Mouse (Mus musculus) spleen, postnatal 36 days (tissue): ENCODE measurements around the gene Dffb.
A peak's percentile ranks its signal among the peaks of the same experiment; 100 is the strongest.
"Not testable (repeated sequence)": the region's sequence is repeated elsewhere in the genome, so short reads cannot be mapped to it uniquely, and the experiment has no call there.

Experiments used
- DNase-seq, 2 experiments: peaks; one replicate each; pipeline ENCODE4 v3.0.0; 2022; ENCODE audit warnings: low spot score in 2 of 2, mixed read lengths in 1 of 2

The Dffb gene

GRCm38 (mm10) chr4:153966651-153967050, 8.3 kb downstream of the Dffb start:
- DNase-seq, result no peak

DNA sequence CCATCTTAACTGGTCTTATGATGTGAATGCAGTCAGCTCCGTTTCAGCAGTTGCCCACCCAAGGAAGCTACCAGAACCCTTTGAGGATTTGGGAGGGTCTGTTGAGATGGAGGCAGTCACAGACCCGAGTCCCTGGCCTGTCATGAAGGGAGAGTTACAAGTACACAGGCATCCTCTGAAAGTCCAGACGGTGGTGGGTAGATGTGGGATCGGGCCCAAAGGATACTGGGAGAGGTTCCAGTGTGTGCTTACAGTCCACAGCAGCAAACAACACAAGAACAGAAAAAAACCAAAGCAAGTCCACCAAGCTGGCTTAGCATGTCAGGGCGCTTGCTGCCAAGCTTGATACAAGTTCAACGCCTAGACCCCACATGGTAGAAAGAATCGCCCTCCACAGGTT, 12.3 kb downstream of the Dffb start:
- no peak for DNase-seq

- DNase-seq, result no peak
These were observed 17.3 kb downstream of the Dffb start for GRCm38 (mm10) chr4:153957444-153958250.

DNA sequence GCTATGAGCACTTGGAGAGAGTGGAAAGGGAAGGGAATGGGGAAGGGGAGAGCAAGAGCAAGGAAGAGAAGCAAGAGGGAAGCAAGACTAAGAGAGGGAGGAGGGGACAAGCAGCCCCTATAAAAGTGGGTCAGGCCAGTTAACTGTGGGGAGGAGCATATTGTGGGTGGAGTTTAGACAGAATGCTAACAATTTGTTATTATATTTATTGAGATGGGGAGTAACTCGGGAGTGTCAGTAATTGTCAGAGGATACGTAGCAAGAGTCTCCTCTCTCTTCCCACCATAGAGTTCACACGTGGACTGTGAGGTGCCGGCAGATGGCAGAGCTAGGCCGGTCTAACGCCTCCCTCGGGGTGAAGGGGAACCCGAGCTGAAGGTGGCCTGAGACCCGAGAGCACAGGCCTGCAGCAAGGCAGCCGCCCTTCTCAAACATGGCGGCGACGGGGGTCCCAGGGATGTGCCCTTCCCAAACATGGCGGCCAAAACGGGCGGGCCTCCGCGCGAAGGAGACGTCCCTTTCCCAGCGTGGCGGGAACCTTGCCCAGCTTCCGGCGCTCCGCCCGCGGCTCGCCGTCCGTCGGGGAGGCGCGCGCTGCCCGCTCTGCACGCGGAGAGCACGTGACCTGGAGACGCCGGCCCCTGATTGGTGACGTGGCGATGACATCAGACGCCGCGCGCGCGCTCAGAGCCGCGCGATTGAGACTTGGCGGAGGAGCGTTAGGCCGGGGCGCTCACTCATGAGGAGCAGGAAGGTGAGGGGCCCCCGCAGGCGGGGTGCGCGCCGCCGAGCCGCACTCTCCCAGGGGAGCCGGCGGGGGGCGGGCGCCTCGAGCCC, 18.1 kb downstream of the Dffb start, which contains the start of gene A430005L14Rik:
Gene A430005L14Rik, plus strand, starts transcription at position 669 of the 837 bp plus-strand sequence.
- peak; percentile 96 for DNase-seq

DNA sequence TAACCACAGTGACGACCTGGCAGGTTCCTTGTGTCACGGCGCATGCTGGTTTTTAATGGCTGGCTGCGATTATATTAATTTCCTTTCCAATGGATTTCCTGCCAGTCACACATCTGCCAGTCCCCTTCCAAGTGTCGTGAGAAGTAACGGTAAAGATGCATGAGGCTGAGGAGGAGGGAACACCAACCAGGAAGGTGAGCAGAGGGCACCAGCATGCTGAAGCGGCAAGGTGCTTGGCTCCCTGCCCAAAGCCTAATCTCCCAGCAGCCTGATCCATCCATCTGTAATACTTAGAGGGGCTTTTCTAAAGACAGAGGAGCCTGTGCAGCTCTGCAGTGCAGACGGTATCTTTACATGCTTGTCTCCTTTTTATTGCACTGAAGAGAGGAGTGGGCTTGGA, 19.3 kb downstream of the Dffb start:
- no peak for DNase-seq

- DNase-seq, result no peak
These were observed 23.2 kb downstream of the Dffb start for GRCm38 (mm10) chr4:153951692-153952091.

DNA sequence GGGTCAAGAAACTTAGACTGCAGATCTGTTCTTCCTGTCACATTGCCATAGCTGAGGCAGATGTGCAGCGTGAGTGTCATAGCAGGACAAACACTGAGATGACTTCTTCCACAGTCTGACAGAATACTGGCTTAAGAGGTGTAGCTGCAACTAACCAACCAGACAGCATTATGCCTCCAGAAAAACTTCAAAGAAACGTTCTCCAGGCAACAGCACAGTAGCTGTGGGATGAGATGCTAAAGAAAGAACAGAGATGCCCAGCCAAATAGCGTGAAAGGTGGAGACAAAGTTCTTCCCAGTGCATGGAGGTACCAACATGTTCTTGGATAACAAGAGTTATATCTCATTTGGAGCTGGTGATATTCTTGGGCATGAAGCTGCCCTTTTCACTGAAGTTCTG, 23.8 kb downstream of the Dffb start:
- DNase-seq, result no peak

- DNase-seq, result no peak
These were observed 24.6 kb downstream of the Dffb start for GRCm38 (mm10) chr4:153950372-153950771.

DNA sequence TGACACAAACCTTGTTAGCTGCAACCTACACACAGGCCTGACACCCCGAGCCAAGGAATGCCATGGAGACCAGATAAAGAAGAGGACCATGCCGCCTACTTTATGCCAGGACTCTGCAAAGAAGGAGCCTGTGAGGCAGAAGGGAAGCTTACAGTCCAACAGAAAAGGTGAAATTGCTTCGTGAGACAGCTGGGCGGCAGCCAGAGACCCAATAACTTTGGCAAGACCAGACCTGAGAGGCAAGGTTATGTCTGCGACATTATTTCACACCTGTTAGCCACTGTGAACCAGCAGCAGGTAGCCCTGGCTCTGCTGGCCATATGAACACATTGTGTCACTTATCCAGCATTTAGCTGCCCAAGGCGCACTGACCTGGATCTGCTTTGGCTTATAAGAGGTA, 29.2 kb downstream of the Dffb start:
- DNase-seq, result no peak

GRCm38 (mm10) chr4:153944261-153944660, 30.7 kb downstream of the Dffb start:
- DNase-seq, result no peak

GRCm38 (mm10) chr4:153943243-153943642, 31.7 kb downstream of the Dffb start:
- DNase-seq, result no peak

DNA sequence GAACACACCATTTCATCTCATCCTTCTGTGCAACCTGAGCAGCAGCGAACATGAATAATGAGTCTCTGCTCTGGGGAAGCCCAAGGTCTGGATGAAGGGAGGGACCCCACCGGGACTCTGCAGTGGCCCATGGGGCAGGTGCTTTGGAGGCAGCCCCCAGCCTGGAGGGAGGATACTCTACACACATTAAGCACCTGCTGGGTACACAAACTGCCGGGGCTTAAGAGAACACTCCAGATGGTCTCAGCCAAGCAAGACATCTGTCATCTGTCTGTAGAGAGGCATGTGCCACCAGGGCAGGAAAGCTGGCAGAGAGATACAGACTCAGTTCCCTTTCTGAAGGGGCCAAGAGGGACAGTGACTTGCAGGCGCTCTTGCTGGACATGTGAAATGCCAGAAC, 45.0 kb downstream of the Dffb start:
- DNase-seq, result no peak

GRCm38 (mm10) chr4:153929425-153929824, 45.5 kb downstream of the Dffb start:
- no peak for DNase-seq

DNA sequence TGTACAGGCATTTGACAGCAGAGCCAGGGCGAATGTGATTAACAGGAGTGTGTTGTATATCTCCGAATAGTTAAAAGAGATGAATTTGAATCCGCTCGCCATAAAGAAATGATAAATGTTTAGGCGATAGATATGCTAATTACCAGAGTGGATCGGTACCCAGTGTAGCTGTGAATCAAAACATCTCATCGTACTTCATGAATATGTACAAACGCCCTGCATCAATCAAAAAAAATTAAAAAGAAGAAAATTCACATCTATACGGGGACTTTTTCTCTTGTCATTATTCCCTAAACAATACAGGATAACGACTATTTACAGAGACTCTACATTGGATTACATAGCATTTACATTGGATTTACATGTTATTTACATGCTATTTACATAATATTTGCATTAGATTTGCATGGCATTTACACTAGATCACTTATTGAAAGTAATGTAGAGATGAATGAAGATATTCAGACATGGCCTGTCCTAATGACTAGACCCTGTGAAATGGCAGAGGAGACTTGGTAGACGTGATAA, 46.1 kb downstream of the Dffb start:
- DNase-seq, result no peak

GRCm38 (mm10) chr4:153922090-153922489, 52.8 kb downstream of the Dffb start:
- not testable (repeated sequence) for DNase-seq

- no peak for DNase-seq
These were observed 54.3 kb downstream of the Dffb start for GRCm38 (mm10) chr4:153920517-153921233.

DNA sequence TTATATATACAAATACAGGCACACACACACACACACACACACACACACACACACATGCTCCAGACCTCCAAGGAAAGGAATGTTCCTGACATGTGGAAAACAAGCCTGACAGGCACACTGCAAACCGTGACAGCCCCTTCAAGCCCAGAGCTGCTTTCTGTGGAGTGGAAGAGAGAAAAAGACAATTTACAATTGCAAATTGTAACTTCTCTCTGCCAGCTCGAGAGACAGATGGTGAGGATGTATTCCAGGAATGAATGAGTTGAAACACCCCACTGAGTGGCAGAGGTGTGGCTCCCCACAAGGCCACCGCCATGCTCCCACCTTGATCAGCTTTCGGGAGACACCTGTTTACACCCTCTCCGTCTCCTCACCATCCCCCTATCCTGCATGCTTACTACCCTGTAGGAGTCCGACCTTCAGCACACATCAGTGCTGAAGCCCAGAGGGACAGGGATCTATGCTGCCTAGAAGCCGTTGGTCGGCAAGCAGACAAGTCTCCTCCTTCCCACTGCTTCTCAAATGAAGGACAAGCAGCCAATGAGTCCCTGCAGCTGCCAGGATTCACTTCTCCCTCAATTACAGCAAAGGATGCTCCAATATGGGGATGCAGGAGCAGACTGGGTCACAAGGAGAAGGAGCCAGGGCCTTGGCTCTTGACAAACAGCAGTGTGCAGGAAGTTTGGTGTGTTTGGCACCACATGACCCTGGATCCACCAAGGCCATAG, 57.0 kb downstream of the Dffb start:
- DNase-seq, result no peak
